Mouse (Mus musculus) liver, embryonic 14.5 days (tissue): ENCODE data around the gene Gm17018.

Experiments
- CTCF ChIP-seq: IDR thresholded peaks from 2 replicates; pipeline ENCODE4 v1.5.1; 2016; ENCODE audit warnings: antibody characterized with exemption, low read depth, control low read depth
- EP300 ChIP-seq: IDR thresholded peaks from 2 replicates; pipeline ENCODE4 v1.6.1; 2016; ENCODE audit warnings: antibody characterized with exemption, low read depth

- TF ChIP-seq CTCF (no peak), EP300 (peak; percentile 41)
Measured at GRCm38 (mm10) chr19:45510680-45511079, 49.7 kb upstream of the Gm17018 start.
